Mouse (Mus musculus) lung, embryonic 16.5 days (tissue): ENCODE measurements at regions not wholly inside any gene's neighbourhood (a gene's known extent, or its start where the extent isn't known, plus 50 kb on each side); places are given as distances from the start of the nearest gene placed in this dataset.
A peak's percentile ranks its signal among the peaks of the same experiment; 100 is the strongest.

Experiments used
- ATAC-seq: fragments of 200-750 bp; cut with Nextera tagmentation; 2 replicates; pipeline ENCODE4 v1.8.0; 2017; ENCODE audit warnings: low read depth, mild to moderate bottlenecking, moderate library complexity
- H3K27ac ChIP-seq: fragments of 300-500 bp; sonication (generic); 2 replicates; pipeline ENCODE4 v1.5.1; 2014; ENCODE audit warnings: mild to moderate bottlenecking, control low read depth, low read length
- H3K27me3 ChIP-seq: fragments of 300-500 bp; sonication (generic); 2 replicates; pipeline ENCODE4 v1.6.1; 2014; ENCODE audit warnings: low read depth, low read length, mixed read lengths; ENCODE audit not compliant: control insufficient read depth, insufficient read depth
- H3K36me3 ChIP-seq: fragments of 300-500 bp; sonication (generic); 2 replicates; pipeline ENCODE4 v1.6.1; 2014; ENCODE audit warnings: low read length; ENCODE audit not compliant: control insufficient read depth, insufficient read depth
- H3K4me1 ChIP-seq: fragments of 300-500 bp; sonication (generic); replicated peaks from 2 replicates; pipeline ENCODE4 v1.6.1; 2014; ENCODE audit warnings: low read length, mixed read lengths; ENCODE audit not compliant: control insufficient read depth, insufficient read depth
- H3K4me2 ChIP-seq: fragments of 300-500 bp; sonication (generic); 2 replicates; pipeline ENCODE4 v1.6.1; 2014; ENCODE audit warnings: low read depth, low read length, control low read depth
- H3K4me3 ChIP-seq: fragments of 300-500 bp; sonication (generic); 2 replicates; pipeline ENCODE4 v1.5.1; 2014; ENCODE audit warnings: mild to moderate bottlenecking, low read length, control low read depth
- H3K9ac ChIP-seq: fragments of 300-500 bp; sonication (generic); 2 replicates; pipeline ENCODE4 v1.6.1; 2014; ENCODE audit warnings: low read length, control low read depth
- H3K9me3 ChIP-seq: fragments of 300-500 bp; sonication (generic); 2 replicates; pipeline ENCODE4 v1.6.1; 2016; ENCODE audit warnings: low read length; ENCODE audit not compliant: control insufficient read depth
- WGBS: fragments of 180-500 bp; shearing (Covaris S2); extraction: QIAGEN DNeasy Blood & Tissue Kit; methylation state at CpG from one replicate; pipeline ENCODE4 v1.1.7; 2014; 5-methylcytosine and 5-hydroxymethylcytosine counted together

GRCm38 (mm10) chr7:70752802-70753218 is 386.3 kb upstream of the Nr2f2 start:
- Histone ChIP-seq H3K4me3 (no peak overlapping the region), H3K36me3 (no peaks in the 10 kb centered on the region), H3K4me2 (no peak overlapping the region), H3K4me1 (no peaks in the 10 kb centered on the region; the same call in 1 of the 2 replicates), H3K27me3 (no peaks in the 10 kb centered on the region), H3K9ac (no peak overlapping the region), H3K27ac (no peak overlapping the region), H3K9me3 (no peaks in the 10 kb centered on the region)
- 90% methylated on average over 12 of the region's 12 CpGs for WGBS
- no peak for ATAC-seq

GRCm38 (mm10) chr7:70748884-70749283 is 382.3 kb upstream of the Nr2f2 start:
- Histone ChIP-seq H3K9ac (no peak overlapping the region), H3K4me2 (no peak overlapping the region), H3K27ac (no peak overlapping the region), H3K9me3 (no peaks in the 10 kb centered on the region), H3K4me1 (no peaks in the 10 kb centered on the region; the same call in 1 of the 2 replicates), H3K4me3 (no peak overlapping the region), H3K36me3 (no peaks in the 10 kb centered on the region), H3K27me3 (no peaks in the 10 kb centered on the region)
- 37% methylated on average over 3 of the region's 3 CpGs for WGBS
- no peak for ATAC-seq

GRCm38 (mm10) chr7:70748345-70748744 is 381.8 kb upstream of the Nr2f2 start:
- no peaks in the 10 kb centered on the region for H3K9me3 ChIP-seq
- no peak overlapping the region for H3K27ac ChIP-seq
- H3K36me3 ChIP-seq = no peaks in the 10 kb centered on the region
- no peak for ATAC-seq
- H3K4me3 ChIP-seq = no peak overlapping the region
- H3K27me3 ChIP-seq = no peaks in the 10 kb centered on the region
- H3K9ac ChIP-seq = no peak overlapping the region
- 64% methylated on average over 8 of the region's 8 CpGs for WGBS
- H3K4me1 ChIP-seq = no peaks in the 10 kb centered on the region; the same call in 1 of the 2 replicates
- H3K4me2 ChIP-seq = no peak overlapping the region

- H3K9me3 ChIP-seq = no peaks in the 10 kb centered on the region
- H3K27ac ChIP-seq = no peak overlapping the region
- no peak overlapping the region for H3K4me2 ChIP-seq
- no peaks in the 10 kb centered on the region for H3K27me3 ChIP-seq
- H3K4me3 ChIP-seq = no peak overlapping the region
- H3K9ac ChIP-seq = no peak overlapping the region
- no peaks in the 10 kb centered on the region for H3K36me3 ChIP-seq
- ATAC-seq = no peak
- 63% methylated on average over 18 of the region's 18 CpGs for WGBS
- H3K4me1 ChIP-seq = no peaks in the 10 kb centered on the region; the same call in 1 of the 2 replicates
Measured at GRCm38 (mm10) chr7:70744296-70744695, 377.8 kb upstream of the Nr2f2 start.

GRCm38 (mm10) chr7:70735591-70735990 is 369.1 kb upstream of the Nr2f2 start:
- H3K4me2 ChIP-seq = no peak overlapping the region
- no peaks in the 10 kb centered on the region for H3K4me1 ChIP-seq
- no peaks in the 10 kb centered on the region for H3K9me3 ChIP-seq
- no peak for ATAC-seq
- H3K9ac ChIP-seq = no peak overlapping the region
- no peaks in the 10 kb centered on the region for H3K27me3 ChIP-seq
- no peak overlapping the region for H3K27ac ChIP-seq
- WGBS = 82% methylated on average over 2 of the region's 2 CpGs
- no peak overlapping the region for H3K4me3 ChIP-seq
- H3K36me3 ChIP-seq = no peaks in the 10 kb centered on the region

GRCm38 (mm10) chr7:70733501-70733900 is 367.0 kb upstream of the Nr2f2 start:
- Histone ChIP-seq H3K27me3 (no peaks in the 10 kb centered on the region), H3K9me3 (no peaks in the 10 kb centered on the region), H3K4me1 (0 out of 2 replicates have a peak, but pooled peaks cover 2% of the 10 kb centered on the region), H3K4me3 (no peak overlapping the region), H3K4me2 (no peak overlapping the region), H3K36me3 (no peaks in the 10 kb centered on the region), H3K9ac (no peak overlapping the region), H3K27ac (no peak overlapping the region)
- no peak for ATAC-seq

DNA sequence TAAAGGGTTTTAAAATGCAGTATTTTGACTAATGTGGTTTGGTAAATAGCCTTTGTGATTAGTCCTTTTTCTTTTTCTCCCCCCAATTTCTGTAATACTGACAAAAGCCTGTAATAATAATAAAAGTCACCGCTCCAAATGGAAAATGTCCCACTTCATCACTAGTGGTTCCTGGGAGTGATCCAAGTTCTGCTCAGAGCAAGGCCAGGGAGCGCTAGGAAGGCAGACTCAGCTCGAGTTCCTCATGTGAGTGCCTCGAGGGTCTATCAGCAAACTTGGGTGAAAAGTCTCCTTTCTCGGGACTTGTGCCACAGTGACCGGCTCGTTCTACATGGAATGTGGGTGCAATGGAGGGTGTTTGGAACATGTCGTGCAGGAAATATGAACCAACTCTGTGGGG is 363.4 kb upstream of the Nr2f2 start:
- Histone ChIP-seq H3K4me3 (no peak overlapping the region), H3K36me3 (no peaks in the 10 kb centered on the region), H3K4me2 (no peak overlapping the region), H3K9ac (no peak overlapping the region), H3K4me1 (0 out of 2 replicates have a peak, but pooled peaks cover 2% of the 10 kb centered on the region), H3K27ac (no peak overlapping the region), H3K9me3 (no peaks in the 10 kb centered on the region), H3K27me3 (no peaks in the 10 kb centered on the region)
- peak; percentile 59; the same call in 1 of the 2 replicates for ATAC-seq
- WGBS = 40% methylated on average over 8 of the region's 8 CpGs

DNA sequence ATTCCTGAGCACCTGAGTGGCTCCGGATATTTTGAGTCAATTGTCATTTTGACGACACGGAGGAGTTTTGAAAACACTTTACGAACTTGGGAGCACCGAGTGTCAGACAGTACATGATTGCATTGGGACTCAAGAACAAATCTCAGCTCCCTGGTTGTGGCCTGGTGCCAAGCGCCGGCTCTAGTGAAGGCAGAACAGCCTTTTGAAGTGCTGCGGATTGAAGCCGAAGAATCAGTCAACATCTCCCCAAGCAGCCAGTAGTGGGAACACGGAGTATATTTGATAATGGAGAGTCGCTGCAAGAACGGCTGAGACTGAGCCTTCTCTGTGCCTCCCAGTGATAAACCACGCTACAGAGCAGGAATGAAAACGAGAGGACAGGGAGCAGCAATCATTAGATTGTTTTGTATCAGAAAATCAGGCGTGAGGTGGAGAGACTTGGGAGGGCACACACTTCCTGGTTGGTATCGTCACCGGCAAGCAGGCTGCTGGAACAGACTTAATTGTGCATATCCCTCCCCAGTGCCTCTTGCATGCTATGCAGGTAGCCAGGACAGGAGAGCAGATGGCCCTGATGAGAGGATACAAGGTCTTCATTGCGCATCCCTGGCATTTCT is 351.7 kb upstream of the Nr2f2 start:
- 32% methylated on average over 18 of the region's 18 CpGs for WGBS
- H3K36me3 ChIP-seq = no peaks in the 10 kb centered on the region
- H3K4me2 ChIP-seq = peak overlapping the region; percentile 53
- peaks cover 20% of the 10 kb centered on the region for H3K4me1 ChIP-seq
- peak overlapping the region; percentile 56 for H3K9ac ChIP-seq
- peak overlapping the region; percentile 15 for H3K4me3 ChIP-seq
- H3K9me3 ChIP-seq = no peaks in the 10 kb centered on the region
- peak overlapping the region; percentile 63 for H3K27ac ChIP-seq
- peak; percentile 77 for ATAC-seq
- H3K27me3 ChIP-seq = no peaks in the 10 kb centered on the region

DNA sequence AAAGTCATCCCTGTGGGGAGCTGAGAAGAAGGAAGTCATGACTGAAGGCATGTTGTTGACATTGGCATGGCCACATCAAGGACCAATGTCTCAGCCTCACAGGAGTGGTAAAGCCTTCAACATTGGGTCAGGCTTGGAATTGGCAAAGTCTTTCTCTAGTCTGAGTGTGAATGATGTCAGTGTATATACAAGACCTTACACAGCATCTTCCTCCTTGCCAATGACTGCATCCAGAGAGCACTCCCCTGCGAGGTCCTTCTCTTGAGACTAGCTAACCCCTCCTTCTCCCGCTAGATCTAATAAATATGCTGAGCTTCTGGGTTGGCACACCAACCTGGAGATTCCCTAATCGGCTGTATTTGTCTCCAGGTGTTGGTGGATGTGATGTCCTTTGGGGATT is 351.1 kb upstream of the Nr2f2 start:
- peak overlapping the region; percentile 53; the same call in 1 of the 2 replicates for H3K4me2 ChIP-seq
- H3K9me3 ChIP-seq = no peaks in the 10 kb centered on the region
- H3K4me3 ChIP-seq = no peak overlapping the region
- no peaks in the 10 kb centered on the region for H3K36me3 ChIP-seq
- peak overlapping the region; percentile 63 for H3K27ac ChIP-seq
- ATAC-seq = peak; percentile 55
- H3K9ac ChIP-seq = no peak overlapping the region
- 53% methylated on average over 3 of the region's 3 CpGs for WGBS
- peaks cover 20% of the 10 kb centered on the region for H3K4me1 ChIP-seq
- no peaks in the 10 kb centered on the region for H3K27me3 ChIP-seq
